Mouse (Mus musculus): ENCODE results near the gene Pmvk.

DNA sequence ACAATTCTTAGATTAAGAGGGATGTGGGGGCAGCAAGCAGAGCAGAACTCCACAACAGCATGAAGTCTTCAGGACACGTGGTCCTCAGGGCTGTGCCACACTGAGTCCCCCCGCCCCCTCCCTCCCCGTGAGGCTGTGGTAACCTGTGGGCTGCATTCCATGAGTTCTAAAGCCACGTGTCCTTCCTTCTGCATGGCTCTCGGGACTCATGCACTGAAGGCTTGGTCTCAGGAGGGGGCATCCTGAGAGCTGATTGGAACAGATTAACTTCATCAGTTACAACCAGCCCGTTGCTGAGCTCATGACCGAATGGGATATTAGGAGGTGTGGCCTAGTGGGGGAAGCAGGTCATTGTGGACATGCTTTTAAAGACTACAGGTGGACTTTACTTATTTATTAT is 45.4 kb downstream of the Pmvk start:
- TF ChIP-seq CTCF (IDR thresholded peaks at IDR 0.05; ENCODE audit: low read depth): no peak
- no peak for TF ChIP-seq EP300 (optimal IDR thresholded peaks at IDR 0.05)
